Mouse (Mus musculus) kidney, embryonic 15.5 days (tissue): ENCODE measurements at regions not wholly inside any gene's neighbourhood (a gene's known extent, or its start where the extent isn't known, plus 50 kb on each side); places are given as distances from the start of the nearest gene placed in this dataset.
A peak's percentile ranks its signal among the peaks of the same experiment; 100 is the strongest.
"Not testable (repeated sequence)": the region's sequence is repeated elsewhere in the genome, so short reads cannot be mapped to it uniquely, and the experiment has no call there.

Source experiments
- ATAC-seq: fragments of 200-750 bp; cut with Nextera tagmentation; replicated peaks from 2 replicates; pipeline ENCODE4 v1.8.0; 2017; ENCODE audit warnings: moderate TSS enrichment; ENCODE audit not compliant: low FRiP score
- H3K27ac ChIP-seq: fragments of 300-500 bp; sonication (generic); 2 replicates; pipeline ENCODE4 v1.5.1; 2015; ENCODE audit warnings: mild to moderate bottlenecking, inconsistent platforms
- H3K27me3 ChIP-seq: fragments of 300-500 bp; sonication (generic); 2 replicates; pipeline ENCODE4 v1.6.1; 2015; ENCODE audit warnings: inconsistent platforms
- H3K36me3 ChIP-seq: fragments of 300-500 bp; sonication (generic); 2 replicates; pipeline ENCODE4 v1.6.1; 2015; ENCODE audit warnings: inconsistent platforms
- H3K4me1 ChIP-seq: fragments of 300-500 bp; sonication (generic); 2 replicates; pipeline ENCODE4 v1.6.1; 2015; ENCODE audit warnings: inconsistent platforms
- H3K4me2 ChIP-seq: fragments of 300-500 bp; sonication (generic); 2 replicates; pipeline ENCODE4 v1.6.1; 2015; ENCODE audit warnings: moderate library complexity, mild to moderate bottlenecking, inconsistent platforms
- H3K4me3 ChIP-seq: fragments of 300-500 bp; sonication (generic); replicated peaks from 2 replicates; pipeline ENCODE4 v1.5.1; 2015; ENCODE audit warnings: mild to moderate bottlenecking, inconsistent platforms
- H3K9ac ChIP-seq: fragments of 300-500 bp; sonication (generic); 2 replicates; pipeline ENCODE4 v1.6.1; 2015; ENCODE audit warnings: mild to moderate bottlenecking, inconsistent platforms
- H3K9me3 ChIP-seq: fragments of 300-500 bp; sonication (generic); replicated peaks from 2 replicates; pipeline ENCODE4 v1.6.1; 2016; ENCODE audit warnings: inconsistent platforms
- WGBS: fragments of 180-500 bp; shearing (Covaris S2); methylation state at CpG from one replicate; pipeline ENCODE4 v1.1.7; 2015; ENCODE audit warnings: mixed read lengths; 5-methylcytosine and 5-hydroxymethylcytosine counted together

DNA sequence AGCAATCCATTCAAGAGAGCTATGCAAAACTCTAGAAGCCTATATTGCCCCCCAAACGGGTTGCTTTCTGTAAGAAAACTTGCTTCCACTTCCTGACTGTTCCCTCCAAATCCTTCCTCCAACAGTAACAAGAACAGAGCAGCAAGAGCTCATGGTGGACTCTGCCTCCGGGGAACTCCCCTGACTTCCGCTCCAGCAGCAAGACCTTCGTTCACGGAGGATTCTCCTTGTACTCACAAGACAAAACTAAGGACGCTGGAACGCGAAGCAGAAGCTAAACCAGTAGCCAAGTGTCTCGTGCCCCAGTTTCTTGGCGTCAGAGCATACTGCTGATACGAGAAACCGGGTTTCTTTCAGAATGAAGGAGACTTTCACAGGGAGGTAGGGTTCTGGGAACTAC, 50.7 kb downstream of the H2al2a start:
- Histone ChIP-seq H3K4me1 (no peaks in the 10 kb centered on the region), H3K4me3 (no peak overlapping the region), H3K36me3 (no peaks in the 10 kb centered on the region), H3K27me3 (no peaks in the 10 kb centered on the region), H3K27ac (no peak overlapping the region), H3K9ac (no peak overlapping the region), H3K9me3 (no peaks in the 10 kb centered on the region), H3K4me2 (no peak overlapping the region)
- 71% methylated on average over 12 of the region's 12 CpGs for WGBS
- ATAC-seq: no peak

DNA sequence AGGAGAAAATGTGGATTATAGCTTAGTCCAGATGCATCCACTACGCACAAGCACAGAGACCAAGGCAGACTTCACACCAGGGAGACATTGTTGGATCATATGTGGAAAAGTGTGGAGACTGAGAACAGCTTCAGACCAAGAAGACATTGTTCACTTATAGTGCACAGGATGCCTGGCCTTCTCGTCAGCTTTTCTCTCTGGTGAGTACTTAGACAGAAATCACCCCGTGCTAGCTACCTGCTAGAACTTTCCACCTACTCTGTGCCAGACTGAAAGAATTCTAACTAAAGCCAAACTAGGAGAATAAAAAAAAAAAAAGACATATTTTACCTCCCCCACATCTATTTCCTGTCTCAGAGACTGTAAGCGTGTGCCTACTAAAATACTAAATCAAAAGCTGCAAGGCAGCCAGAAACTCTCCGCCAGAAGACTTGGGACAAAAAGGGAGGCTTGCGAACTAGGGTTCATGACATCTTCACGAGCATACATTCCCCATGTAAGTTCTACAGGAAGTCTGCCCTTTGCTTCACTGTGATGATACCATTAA, 51.3 kb downstream of the H2al2a start:
- Histone ChIP-seq H3K27me3 (no peaks in the 10 kb centered on the region), H3K36me3 (no peaks in the 10 kb centered on the region), H3K4me1 (no peaks in the 10 kb centered on the region), H3K27ac (no peak overlapping the region), H3K4me3 (no peak overlapping the region), H3K9ac (no peak overlapping the region), H3K9me3 (no peaks in the 10 kb centered on the region), H3K4me2 (no peak overlapping the region)
- WGBS: 58% methylated on average over 7 of the region's 7 CpGs
- no peak for ATAC-seq

DNA sequence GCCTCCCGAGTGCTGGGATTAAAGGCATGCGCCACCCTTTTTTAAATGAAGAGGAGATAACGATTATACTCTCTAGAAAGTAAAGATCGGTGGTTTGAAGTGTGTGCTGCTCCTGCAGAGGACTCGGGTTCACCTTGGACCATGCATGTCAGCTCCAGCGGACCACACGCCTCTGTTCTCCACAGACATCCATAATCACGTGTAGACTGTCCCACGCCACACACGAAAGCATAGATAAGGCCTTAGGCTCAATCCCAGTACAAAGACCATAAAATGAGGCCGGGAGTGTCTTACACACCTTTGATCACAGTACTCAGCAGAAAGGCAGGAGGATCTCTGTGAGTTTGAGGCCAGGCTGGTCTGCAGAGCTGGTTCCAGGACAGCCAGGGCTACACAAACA, 53.3 kb downstream of the H2al2a start:
- Histone ChIP-seq H3K4me3 (no peak overlapping the region), H3K4me2 (no peak overlapping the region), H3K36me3 (no peaks in the 10 kb centered on the region), H3K9ac (no peak overlapping the region), H3K27ac (no peak overlapping the region), H3K9me3 (no peaks in the 10 kb centered on the region), H3K4me1 (peaks cover 9% of the 10 kb centered on the region; the same call in 1 of the 2 replicates), H3K27me3 (no peaks in the 10 kb centered on the region)
- no peak for ATAC-seq
- WGBS: 88% methylated on average over 11 of the region's 11 CpGs

DNA sequence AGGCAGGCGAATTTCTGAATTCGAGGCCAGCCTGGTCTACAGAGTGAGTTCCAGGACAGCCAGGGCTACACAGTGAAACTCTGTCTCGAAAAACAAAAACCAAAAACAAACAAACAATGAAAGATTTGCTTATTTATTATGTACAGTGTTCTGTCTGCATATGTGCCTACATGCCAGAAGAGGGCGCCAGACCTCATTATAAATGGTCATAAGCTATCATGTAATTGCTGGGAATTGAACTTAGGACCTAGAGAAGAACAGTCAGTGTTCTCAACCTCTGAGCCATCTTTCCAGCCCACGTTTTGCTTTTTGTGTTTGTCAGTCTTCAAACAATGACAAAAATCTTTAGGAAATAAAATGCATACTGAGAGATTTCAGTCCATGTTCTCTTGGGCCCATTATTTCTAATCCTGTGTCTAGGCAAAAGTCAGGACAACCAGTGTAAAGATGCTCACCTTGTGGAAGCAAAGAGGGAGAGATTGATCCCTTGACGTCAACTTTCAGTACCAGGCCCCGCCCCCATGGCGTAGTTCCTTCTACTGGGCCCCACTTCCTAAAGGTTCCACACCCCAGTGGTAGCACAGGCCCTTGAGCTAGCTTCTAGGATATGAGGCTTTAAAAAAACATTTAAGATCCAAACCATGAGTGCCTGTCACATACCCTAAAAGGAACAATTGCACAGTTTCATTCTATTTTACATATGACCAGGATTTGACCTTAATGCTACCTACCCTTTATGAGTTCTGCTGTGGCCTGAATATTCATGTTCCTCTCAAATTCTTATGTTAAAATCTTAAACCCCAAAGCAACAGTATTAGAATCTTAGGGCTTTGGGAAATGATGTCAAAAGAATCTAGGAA, 54.0 kb downstream of the H2al2a start:
- Histone ChIP-seq H3K4me3 (no peak overlapping the region), H3K9me3 (no peaks in the 10 kb centered on the region), H3K27ac (no peak overlapping the region), H3K9ac (no peak overlapping the region), H3K4me2 (no peak overlapping the region), H3K4me1 (peaks cover 9% of the 10 kb centered on the region; the same call in 1 of the 2 replicates), H3K27me3 (no peaks in the 10 kb centered on the region), H3K36me3 (no peaks in the 10 kb centered on the region)
- no peak for ATAC-seq
- WGBS: 75% methylated on average over 8 of the region's 8 CpGs

DNA sequence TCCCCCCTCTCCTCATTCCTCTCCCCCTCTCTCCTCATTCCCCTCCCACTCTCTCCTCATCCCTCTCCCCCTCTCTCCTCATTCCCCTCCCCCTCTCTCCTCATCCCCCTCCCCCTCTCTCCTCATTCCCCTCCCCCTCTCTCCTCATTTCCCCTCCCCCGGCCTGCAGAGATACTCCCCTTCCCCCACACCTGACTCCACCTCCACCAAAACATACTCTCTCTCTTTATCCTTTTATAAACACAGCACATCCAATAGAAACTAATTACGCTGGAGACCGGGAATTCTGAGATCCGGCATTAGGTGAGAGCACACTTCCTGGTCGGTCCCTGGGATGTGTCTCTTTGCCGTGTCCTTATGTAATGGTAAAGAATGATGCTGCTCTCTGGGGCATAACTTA, 54.8 kb downstream of the H2al2a start:
- Histone ChIP-seq H3K4me2 (no peak overlapping the region), H3K27me3 (no peaks in the 10 kb centered on the region), H3K27ac (no peak overlapping the region), H3K36me3 (no peaks in the 10 kb centered on the region), H3K4me3 (no peak overlapping the region), H3K4me1 (peaks cover 9% of the 10 kb centered on the region; the same call in 1 of the 2 replicates), H3K9ac (no peak overlapping the region), H3K9me3 (no peaks in the 10 kb centered on the region)
- WGBS: 94% methylated on average over 6 of the region's 6 CpGs
- no peak for ATAC-seq

DNA sequence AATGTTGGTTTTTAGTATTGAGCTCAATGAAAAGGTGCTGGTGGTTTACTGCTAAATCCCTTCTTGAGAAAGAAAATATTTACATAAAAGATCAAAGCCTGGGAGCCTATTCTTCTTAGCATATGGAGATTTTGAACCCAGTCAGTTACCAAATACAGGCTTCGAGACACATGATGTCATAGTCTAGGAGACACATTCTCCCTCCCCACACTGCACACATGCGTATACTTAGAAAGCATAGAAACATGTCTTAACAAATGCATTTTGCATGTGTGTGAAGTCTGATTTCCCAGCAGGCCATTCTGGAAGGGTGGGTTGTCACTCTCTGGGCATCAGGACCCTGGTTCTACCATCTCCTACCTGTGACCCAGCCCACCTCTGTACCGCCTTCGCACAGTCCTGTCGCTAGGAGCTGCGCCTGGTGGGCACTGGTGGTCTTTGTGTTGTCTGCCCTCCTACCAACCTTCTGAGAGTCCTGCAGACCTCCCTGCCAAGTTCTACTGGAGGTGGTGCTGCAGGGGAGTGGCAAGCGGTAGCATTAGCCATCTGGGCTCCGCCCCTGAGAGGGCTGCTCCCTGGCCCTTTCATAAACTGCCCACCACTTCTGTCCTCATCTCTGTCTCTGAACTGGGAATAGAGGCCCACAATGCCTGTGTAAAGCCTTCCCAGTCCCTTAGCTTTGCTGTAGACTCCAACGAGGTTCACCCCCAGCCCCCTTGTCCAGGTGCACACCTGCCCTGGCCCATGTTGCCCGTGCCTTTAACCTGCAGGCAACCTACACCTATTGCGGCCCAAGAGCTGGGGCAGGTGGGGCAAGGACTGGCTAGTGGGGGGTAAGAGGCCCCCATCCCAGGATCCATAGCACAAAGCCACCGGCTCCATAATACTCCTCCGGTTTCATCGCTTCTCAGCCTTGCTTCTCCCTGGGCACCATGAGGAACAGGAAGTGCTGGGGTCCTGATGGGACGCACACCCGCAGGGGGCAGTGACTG, 56.6 kb downstream of the H2al2a start:
- WGBS: 74% methylated on average over 14 of the region's 16 CpGs
- H3K27me3 ChIP-seq, H3K4me3 ChIP-seq, H3K4me2 ChIP-seq, H3K4me1 ChIP-seq, H3K36me3 ChIP-seq, H3K9me3 ChIP-seq, H3K9ac ChIP-seq, H3K27ac ChIP-seq: not testable (repeated sequence)
- 0 out of 2 replicates have a peak, but pooled peaks have one; percentile 44 for ATAC-seq

DNA sequence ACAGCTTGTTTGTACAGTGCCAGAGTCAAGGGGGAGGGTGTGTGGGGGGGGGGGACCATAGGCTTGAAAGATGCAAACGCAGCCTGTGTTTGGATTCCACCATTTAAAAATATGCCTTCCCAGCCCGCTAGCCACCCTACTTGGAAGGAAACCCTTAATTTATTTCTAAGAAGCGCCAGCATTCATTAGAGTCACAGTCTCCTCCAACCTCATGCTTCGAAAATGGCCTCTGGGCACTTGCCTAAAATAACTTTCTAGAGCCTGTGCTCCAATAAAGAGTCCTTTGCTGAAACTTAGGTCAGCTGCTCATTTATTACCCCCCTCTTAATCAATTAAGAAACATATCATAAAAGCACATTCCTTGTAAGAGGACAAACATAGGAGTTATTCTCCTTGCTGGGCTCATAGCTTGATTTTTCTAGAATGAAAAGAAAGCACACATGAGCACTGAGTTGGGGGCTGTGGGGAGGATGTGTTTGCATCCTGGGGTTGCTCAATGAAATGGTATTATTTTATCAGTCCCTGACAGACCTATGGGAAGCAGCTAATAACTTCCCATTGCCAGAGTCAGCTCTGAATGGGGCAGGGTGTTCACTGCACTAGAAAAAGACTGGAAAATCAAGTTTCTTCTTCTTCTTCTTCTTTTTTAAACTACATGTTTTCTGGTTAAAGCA, 57.4 kb downstream of the H2al2a start:
- H3K27me3 ChIP-seq: no peaks in the 10 kb centered on the region
- no peak overlapping the region for H3K27ac ChIP-seq
- ATAC-seq: no peak
- 46% methylated on average over 4 of the region's 4 CpGs for WGBS
- no peaks in the 10 kb centered on the region for H3K9me3 ChIP-seq
- peaks cover 9% of the 10 kb centered on the region; the same call in 1 of the 2 replicates for H3K4me1 ChIP-seq
- no peaks in the 10 kb centered on the region for H3K36me3 ChIP-seq
- no peak overlapping the region for H3K4me3 ChIP-seq
- H3K9ac ChIP-seq: no peak overlapping the region
- H3K4me2 ChIP-seq: no peak overlapping the region

DNA sequence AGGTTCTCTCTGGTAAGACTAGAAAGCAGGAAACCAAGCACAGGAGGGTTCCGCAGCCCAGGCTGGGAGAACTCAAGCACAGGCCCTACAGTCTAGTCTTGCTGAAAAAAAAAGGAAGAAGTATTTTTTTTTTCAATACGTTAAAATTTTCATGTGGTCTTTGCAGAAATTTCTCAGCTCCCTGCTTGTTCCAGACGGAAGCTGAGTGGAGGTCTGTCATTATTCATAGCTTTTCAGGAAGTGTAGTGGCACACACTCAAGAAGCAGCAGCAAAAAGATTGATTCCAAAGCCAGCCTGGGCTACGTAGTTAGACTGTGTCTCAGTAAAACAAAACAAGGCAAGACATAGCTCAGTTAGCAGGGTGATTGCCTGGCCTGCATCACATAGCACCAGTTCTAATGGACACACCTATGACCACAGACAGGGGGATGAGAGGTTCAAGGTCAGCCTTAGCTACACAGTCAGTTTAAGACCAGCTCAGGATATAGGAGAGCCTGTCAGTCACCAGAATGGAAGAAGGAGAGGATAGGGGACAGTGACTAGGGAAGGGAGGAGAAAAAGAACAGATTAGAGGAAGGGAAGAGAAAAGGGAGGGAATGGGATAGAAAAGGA, 60.1 kb downstream of the H2al2a start:
- Histone ChIP-seq H3K9ac (no peak overlapping the region), H3K4me3 (no peak overlapping the region), H3K36me3 (no peaks in the 10 kb centered on the region), H3K27me3 (no peaks in the 10 kb centered on the region), H3K9me3 (no peaks in the 10 kb centered on the region), H3K4me2 (no peak overlapping the region), H3K4me1 (peaks cover 9% of the 10 kb centered on the region; the same call in 1 of the 2 replicates), H3K27ac (no peak overlapping the region)
- ATAC-seq: no peak
- 76% methylated on average over 4 of the region's 4 CpGs for WGBS

DNA sequence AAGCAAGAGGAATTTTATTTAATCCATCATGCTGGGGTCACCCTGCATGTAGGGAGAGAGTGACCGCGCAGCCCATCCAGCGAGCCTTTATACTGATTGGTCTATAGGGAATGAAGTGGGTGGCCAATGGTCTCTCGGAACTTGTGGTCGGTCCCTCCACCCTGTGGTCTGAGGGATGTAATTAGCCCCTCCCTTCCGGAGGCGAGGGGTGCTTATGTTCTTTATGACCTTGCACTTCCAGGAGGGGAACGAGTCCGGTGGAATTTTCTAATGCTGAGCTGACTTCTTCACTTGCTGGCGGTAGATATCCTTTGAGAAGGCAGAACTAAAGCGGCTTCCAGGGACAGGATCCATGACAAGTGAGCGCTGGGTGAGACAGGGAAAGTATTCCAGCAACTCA, 60.8 kb downstream of the H2al2a start:
- peaks cover 9% of the 10 kb centered on the region; the same call in 1 of the 2 replicates for H3K4me1 ChIP-seq
- no peak overlapping the region for H3K4me3 ChIP-seq
- no peak overlapping the region for H3K4me2 ChIP-seq
- H3K27ac ChIP-seq: no peak overlapping the region
- no peak overlapping the region for H3K9ac ChIP-seq
- 81% methylated on average over 12 of the region's 12 CpGs for WGBS
- no peaks in the 10 kb centered on the region for H3K27me3 ChIP-seq
- no peaks in the 10 kb centered on the region for H3K36me3 ChIP-seq
- no peaks in the 10 kb centered on the region for H3K9me3 ChIP-seq
- ATAC-seq: no peak

DNA sequence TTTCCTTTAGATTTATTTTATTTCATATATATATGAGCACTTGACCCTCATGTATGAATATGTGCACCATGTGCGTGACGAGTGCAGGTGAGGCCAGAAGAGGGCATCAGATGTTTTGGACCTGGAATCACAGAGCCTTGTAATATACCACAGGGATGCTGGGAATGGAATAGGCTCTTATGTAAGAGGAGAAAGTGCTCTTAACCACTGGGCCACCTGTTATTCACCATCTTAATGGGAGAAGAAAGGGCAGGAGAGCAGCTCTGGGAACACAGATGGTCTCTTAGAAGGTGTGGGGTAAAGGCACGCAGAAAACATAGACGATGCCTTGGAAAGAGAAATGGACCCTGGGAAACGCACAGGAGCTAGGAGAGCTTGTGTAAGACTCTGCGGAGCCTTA, 61.3 kb downstream of the H2al2a start:
- Histone ChIP-seq H3K4me1 (peaks cover 9% of the 10 kb centered on the region; the same call in 1 of the 2 replicates), H3K27ac (no peak overlapping the region), H3K4me2 (no peak overlapping the region), H3K9me3 (no peaks in the 10 kb centered on the region), H3K36me3 (no peaks in the 10 kb centered on the region), H3K27me3 (no peaks in the 10 kb centered on the region), H3K9ac (no peak overlapping the region), H3K4me3 (no peak overlapping the region)
- WGBS: 91% methylated on average over 6 of the region's 6 CpGs
- ATAC-seq: no peak

DNA sequence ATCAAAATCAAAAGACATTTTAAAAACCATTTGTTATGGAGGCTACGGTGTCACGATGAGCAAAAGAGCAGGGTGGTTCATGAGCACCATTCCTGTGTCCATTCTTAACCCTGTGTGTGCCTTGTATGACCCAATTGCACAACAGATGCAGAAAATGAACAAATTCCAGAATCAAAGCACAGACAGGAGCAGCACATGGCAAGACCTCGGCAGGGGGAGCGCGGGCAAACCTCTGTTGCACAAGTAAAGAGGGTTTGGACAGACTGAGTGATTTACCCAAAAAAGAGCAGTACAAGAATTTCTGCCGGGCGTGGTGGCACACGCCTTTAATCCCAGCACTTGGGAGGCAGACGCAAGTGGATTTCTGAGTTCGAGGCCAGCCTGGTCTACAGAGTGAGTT, 62.1 kb downstream of the H2al2a start:
- H3K9ac ChIP-seq: no peak overlapping the region
- ATAC-seq: no peak
- H3K27me3 ChIP-seq: no peaks in the 10 kb centered on the region
- H3K4me1 ChIP-seq: peaks cover 4% of the 10 kb centered on the region; the same call in 1 of the 2 replicates
- H3K4me3 ChIP-seq: no peak overlapping the region
- WGBS: 94% methylated on average over 10 of the region's 10 CpGs
- H3K36me3 ChIP-seq: no peaks in the 10 kb centered on the region
- H3K27ac ChIP-seq: no peak overlapping the region
- no peak overlapping the region for H3K4me2 ChIP-seq
- no peaks in the 10 kb centered on the region for H3K9me3 ChIP-seq
